Mouse (Mus musculus) kidney, postnatal 0 days (tissue): ENCODE data around the gene Tas1r1. TPM values are rescaled to one million over a fixed set of nuclear protein-coding genes. Genes with fewer than 3 reads are reported as not detected.

Source experiments
- ATAC-seq: fragments of 200-750 bp; cut with Nextera tagmentation; replicated peaks from 2 replicates; pipeline ENCODE4 v1.8.0; 2017; ENCODE audit warnings: low read depth, moderate number of reproducible peaks, moderate TSS enrichment, moderate library complexity; ENCODE audit not compliant: low FRiP score
- DNase-seq: peaks from one replicate; pipeline ENCODE4 v3.0.0-alpha.2; 2016; ENCODE audit warnings: low spot score
- H3K27ac ChIP-seq: fragments of 300-500 bp; sonication (generic); 2 replicates; pipeline ENCODE4 v1.5.1; 2014; ENCODE audit warnings: mild to moderate bottlenecking
- H3K27me3 ChIP-seq: fragments of 300-500 bp; sonication (generic); 2 replicates; pipeline ENCODE4 v1.6.1; 2014; ENCODE audit warnings: low read length, mixed read lengths; ENCODE audit not compliant: insufficient read depth
- H3K36me3 ChIP-seq: fragments of 300-500 bp; sonication (generic); 2 replicates; pipeline ENCODE4 v1.6.1; 2014; ENCODE audit warnings: low read length, mixed read lengths; ENCODE audit not compliant: insufficient read depth
- H3K4me1 ChIP-seq: fragments of 300-500 bp; sonication (generic); replicated peaks from 2 replicates; pipeline ENCODE4 v1.6.1; 2014; ENCODE audit warnings: antibody characterized with exemption, low read length, mixed read lengths; ENCODE audit not compliant: insufficient read depth
- H3K4me2 ChIP-seq: fragments of 300-500 bp; sonication (generic); 2 replicates; pipeline ENCODE4 v1.6.1; 2014; ENCODE audit warnings: mild to moderate bottlenecking, low read length, moderate library complexity, mixed read lengths
- H3K4me3 ChIP-seq: fragments of 300-500 bp; sonication (generic); replicated peaks from 2 replicates; pipeline ENCODE4 v1.5.1; 2014; ENCODE audit warnings: low read depth, low read length
- H3K9ac ChIP-seq: fragments of 300-500 bp; sonication (generic); 2 replicates; pipeline ENCODE4 v1.6.1; 2014; ENCODE audit warnings: low read depth, low read length
- H3K9me3 ChIP-seq: fragments of 300-500 bp; sonication (generic); replicated peaks from 2 replicates; pipeline ENCODE4 v1.6.1; 2016; ENCODE audit warnings: low read length, inconsistent platforms, mixed read lengths
- CTCF ChIP-seq: IDR thresholded peaks from 2 replicates; pipeline ENCODE4 v1.5.1; 2016; ENCODE audit warnings: antibody characterized with exemption, low read depth, mild to moderate bottlenecking, moderate library complexity
- WGBS: fragments of 180-500 bp; shearing (Covaris S2); extraction: QIAGEN DNeasy Blood & Tissue Kit; methylation state at CpG from one replicate; pipeline ENCODE4 v1.1.7; 2014; 5-methylcytosine and 5-hydroxymethylcytosine counted together
- polyA plus RNA-seq: library from polyadenylated mRNA; unstranded; fragments of >200 nt; fragmentation: Nextera tagmentation; extraction: Ambion mirVana; gene quantifications from 2 replicates; pipeline ENCODE4 v1.2.1, GENCODE M21; 2015

Tas1r1 gene
- polyA plus RNA-seq, 1 experiment from 2014 or later, result 0.39 TPM

DNA sequence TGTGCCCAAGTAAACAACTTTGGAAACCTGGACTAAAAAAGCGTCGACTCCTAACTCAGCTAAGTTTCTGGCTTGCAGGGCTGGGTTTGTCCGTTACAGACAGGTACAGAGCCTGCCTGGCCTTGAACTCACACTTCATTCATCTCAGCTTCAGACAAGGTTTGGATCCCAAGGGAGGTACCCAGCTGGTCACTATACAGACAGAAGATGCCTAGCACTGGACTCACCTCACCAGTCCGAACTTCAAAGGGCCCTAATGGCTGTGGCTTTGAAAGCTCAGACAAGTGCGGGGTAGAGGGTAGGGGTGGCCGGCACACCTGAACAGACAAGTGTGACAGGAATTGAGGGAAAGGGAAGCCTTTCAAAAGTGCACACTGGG lies 49.3 kb downstream of the Tas1r1 start:
- WGBS, result 30% methylated on average over 6 of the region's 6 CpGs
- ATAC-seq, result no peak
- no peak for TF ChIP-seq CTCF

GRCm38 (mm10) chr4:151988342-151989109 lies 49.8 kb downstream of the Tas1r1 start, which contains the start of gene Thap3:
Gene Thap3 (minus strand): TSS chr4:151988997.
- Histone ChIP-seq H3K27ac (peak within 1 kb of the TSS; percentile 63), H3K27me3 (no peaks in the 10 kb centered on the region), H3K4me2 (peak within 1 kb of the TSS; percentile 81), H3K9ac (peak within 1 kb of the TSS; percentile 93), H3K9me3 (no peaks in the 10 kb centered on the region), H3K36me3 (peaks cover 22% of the 10 kb centered on the region), H3K4me1 (peaks cover 12% of the 10 kb centered on the region; the same call in 1 of the 2 replicates), H3K4me3 (peak within 1 kb of the TSS; percentile 71)
- WGBS, result under 1% methylated on average over 47 of the region's 54 CpGs
- ATAC-seq (peak; percentile 63), DNase-seq (peak; percentile 85)
- no peak for TF ChIP-seq CTCF

More for the DNA sequence above, 49.3 kb downstream of the Tas1r1 start:
- DNase-seq, result no peak
- Histone ChIP-seq H3K27ac (peak overlapping the region; percentile 63), H3K9ac (peak overlapping the region; percentile 93; the same call in 1 of the 2 replicates), H3K4me1 (peaks cover 17% of the 10 kb centered on the region; the same call in 1 of the 2 replicates), H3K27me3 (no peaks in the 10 kb centered on the region), H3K36me3 (peaks cover 22% of the 10 kb centered on the region), H3K9me3 (no peaks in the 10 kb centered on the region), H3K4me3 (peak overlapping the region; percentile 71), H3K4me2 (peak overlapping the region; percentile 81)

DNA sequence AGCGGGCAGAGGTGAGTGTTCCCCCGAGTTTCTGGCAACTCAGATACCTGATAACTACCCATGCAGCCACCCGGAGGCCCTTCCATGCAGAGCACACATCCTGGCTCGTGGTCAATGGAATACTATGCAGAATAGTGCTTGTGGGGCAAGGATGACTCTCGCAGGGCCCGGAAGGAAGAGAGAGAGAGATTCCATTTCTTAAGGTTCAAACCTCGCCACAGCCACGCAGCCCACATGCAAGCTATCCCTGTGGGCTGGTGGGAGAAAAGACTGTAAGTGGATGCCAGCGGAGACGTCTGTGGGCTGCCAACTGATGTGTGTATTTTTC lies 50.4 kb downstream of the Tas1r1 start:
- Histone ChIP-seq H3K9ac (peak overlapping the region; percentile 93), H3K36me3 (peaks cover 22% of the 10 kb centered on the region), H3K9me3 (no peaks in the 10 kb centered on the region), H3K27ac (peak overlapping the region; percentile 63; the same call in 1 of the 2 replicates), H3K4me1 (peaks cover 12% of the 10 kb centered on the region; the same call in 1 of the 2 replicates), H3K27me3 (no peaks in the 10 kb centered on the region), H3K4me3 (peak overlapping the region; percentile 71), H3K4me2 (peak overlapping the region; percentile 81)
- ATAC-seq (no peak), DNase-seq (no peak)
- no peak for TF ChIP-seq CTCF
- WGBS, result 22% methylated on average over 10 of the region's 10 CpGs

- DNase-seq (no peak), ATAC-seq (no peak)
- Histone ChIP-seq H3K9ac (no peak overlapping the region), H3K4me3 (no peak overlapping the region), H3K27me3 (no peaks in the 10 kb centered on the region), H3K4me2 (no peak overlapping the region; the same call in 1 of the 2 replicates), H3K9me3 (no peaks in the 10 kb centered on the region), H3K36me3 (peaks cover 12% of the 10 kb centered on the region), H3K4me1 (peaks cover 12% of the 10 kb centered on the region; the same call in 1 of the 2 replicates), H3K27ac (peak overlapping the region; percentile 13; the same call in 1 of the 2 replicates)
- 55% methylated on average over 8 of the region's 8 CpGs for WGBS
- TF ChIP-seq CTCF, result no peak
Measured at GRCm38 (mm10) chr4:151986650-151987049, 51.7 kb downstream of the Tas1r1 start.

- Histone ChIP-seq H3K9ac (no peak overlapping the region), H3K4me1 (peaks cover 12% of the 10 kb centered on the region; the same call in 1 of the 2 replicates), H3K36me3 (peaks cover 7% of the 10 kb centered on the region; the same call in 1 of the 2 replicates), H3K27me3 (no peaks in the 10 kb centered on the region), H3K4me3 (no peak overlapping the region), H3K27ac (no peak overlapping the region), H3K4me2 (no peak overlapping the region; the same call in 1 of the 2 replicates), H3K9me3 (no peaks in the 10 kb centered on the region)
- 29% methylated on average over 10 of the region's 10 CpGs for WGBS
- ATAC-seq, result no peak
- peak; percentile 24; the same call in 1 of the 2 replicates for TF ChIP-seq CTCF
- no peak for DNase-seq
Measured at GRCm38 (mm10) chr4:151985886-151986285, 52.5 kb downstream of the Tas1r1 start.

DNA sequence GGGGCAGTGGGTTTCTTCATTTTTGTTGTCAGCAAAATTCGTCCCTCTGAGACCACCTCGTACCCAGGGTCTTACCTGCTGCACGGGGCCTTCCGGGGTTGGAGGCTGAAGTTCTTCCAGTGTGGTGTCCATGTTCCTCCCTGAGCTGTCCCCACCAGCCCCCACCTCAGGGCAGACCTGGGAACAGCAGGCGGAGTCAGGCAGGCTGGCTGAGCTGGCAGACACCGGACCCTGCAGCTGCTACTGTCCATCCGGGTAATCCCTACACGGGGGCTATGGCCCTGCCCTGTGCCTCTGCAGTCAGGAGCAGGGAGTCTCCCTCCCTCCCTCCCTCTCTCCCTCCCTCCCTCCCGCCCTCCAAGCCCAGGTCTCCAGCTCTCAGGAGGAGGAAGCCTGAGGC lies 54.8 kb downstream of the Tas1r1 start:
- WGBS, result 24% methylated on average over 9 of the region's 9 CpGs
- TF ChIP-seq CTCF, result no peak
- 0 out of 2 replicates have a peak overlapping the region, but pooled peaks have one; percentile 23 for H3K4me2 ChIP-seq
- H3K36me3 ChIP-seq, result 0 out of 2 replicates have a peak, but pooled peaks cover 13% of the 10 kb centered on the region
- no peaks in the 10 kb centered on the region for H3K27me3 ChIP-seq
- H3K27ac ChIP-seq, result 0 out of 2 replicates have a peak overlapping the region, but pooled peaks have one; percentile 15
- no peak overlapping the region for H3K9ac ChIP-seq
- ATAC-seq (peak; percentile 63), DNase-seq (no peak)
- peaks cover 12% of the 10 kb centered on the region; the same call in 1 of the 2 replicates for H3K4me1 ChIP-seq
- H3K4me3 ChIP-seq, result no peak overlapping the region
- no peaks in the 10 kb centered on the region for H3K9me3 ChIP-seq
